Mouse (Mus musculus) forebrain, embryonic 13.5 days (tissue): ENCODE data around the gene Tmx1. TPM values are rescaled to one million over a fixed set of nuclear protein-coding genes. Genes with fewer than 3 reads are reported as not detected.

Experiments
- ATAC-seq: fragments of 200-750 bp; cut with Nextera tagmentation; 2 replicates; pipeline ENCODE4 v1.8.0; 2017
- H3K27ac ChIP-seq: fragments of 300-500 bp; sonication (generic); 2 replicates; pipeline ENCODE4 v1.5.1; 2015; ENCODE audit warnings: inconsistent platforms, mild to moderate bottlenecking, moderate library complexity
- H3K27me3 ChIP-seq: fragments of 300-500 bp; sonication (generic); 2 replicates; pipeline ENCODE4 v1.6.1; 2015; ENCODE audit warnings: mild to moderate bottlenecking, inconsistent platforms
- H3K36me3 ChIP-seq: fragments of 300-500 bp; sonication (generic); 2 replicates; pipeline ENCODE4 v1.6.1; 2015; ENCODE audit warnings: mild to moderate bottlenecking, inconsistent platforms; ENCODE audit not compliant: poor library complexity, severe bottlenecking
- H3K4me1 ChIP-seq: fragments of 300-500 bp; sonication (generic); 2 replicates; pipeline ENCODE4 v1.6.1; 2015; ENCODE audit warnings: inconsistent platforms
- H3K4me2 ChIP-seq: fragments of 300-500 bp; sonication (generic); 2 replicates; pipeline ENCODE4 v1.6.1; 2015; ENCODE audit warnings: inconsistent platforms, mild to moderate bottlenecking, moderate library complexity
- H3K4me3 ChIP-seq: fragments of 300-500 bp; sonication (generic); 2 replicates; pipeline ENCODE4 v1.5.1; 2015; ENCODE audit warnings: mild to moderate bottlenecking, inconsistent platforms
- H3K9ac ChIP-seq: fragments of 300-500 bp; sonication (generic); 2 replicates; pipeline ENCODE4 v1.6.1; 2015; ENCODE audit warnings: mild to moderate bottlenecking, inconsistent platforms
- H3K9me3 ChIP-seq: fragments of 300-500 bp; sonication (generic); replicated peaks from 2 replicates; pipeline ENCODE4 v1.6.1; 2016; ENCODE audit warnings: inconsistent platforms
- WGBS: fragments of 180-500 bp; shearing (Covaris S2); methylation state at CpG from one replicate; pipeline ENCODE4 v1.1.7; 2015; 5-methylcytosine and 5-hydroxymethylcytosine counted together
- polyA plus RNA-seq: library from polyadenylated mRNA; unstranded; fragments of >200 nt; fragmentation: Nextera tagmentation; extraction: Ambion mirVana; gene quantifications from 2 replicates; pipeline ENCODE4 v1.2.1, GENCODE M21; 2015

Tmx1 gene
- polyA plus RNA-seq, 1 experiment from 2014 or later = 133 TPM

DNA sequence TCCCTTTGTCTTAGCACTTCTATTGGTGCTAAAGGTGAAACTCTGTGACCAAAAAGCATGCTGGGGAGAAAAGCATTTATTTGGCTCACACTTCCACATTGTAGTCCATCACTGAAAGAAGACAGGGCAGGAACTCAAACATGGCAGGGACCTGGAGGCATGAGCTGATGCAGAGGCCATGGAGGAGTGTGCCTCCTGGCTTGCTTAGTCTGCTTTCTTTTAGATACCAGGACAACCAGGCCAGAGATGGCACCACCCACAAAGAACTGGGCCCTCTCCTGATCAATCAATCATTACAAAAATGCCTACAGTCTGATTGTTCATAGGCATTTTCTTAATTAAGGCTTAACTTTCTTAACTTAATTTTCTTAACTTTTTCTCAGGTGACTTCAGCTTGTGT, 2.9 kb upstream of the Tmx1 start:
- Histone ChIP-seq H3K27me3 (no peaks in the 10 kb centered on the region), H3K9me3 (no peaks in the 10 kb centered on the region), H3K4me2 (no peak overlapping the region), H3K4me3 (no peak overlapping the region), H3K4me1 (peaks cover 19% of the 10 kb centered on the region), H3K36me3 (no peaks in the 10 kb centered on the region), H3K9ac (no peak overlapping the region), H3K27ac (no peak overlapping the region)
- no peak for ATAC-seq

DNA sequence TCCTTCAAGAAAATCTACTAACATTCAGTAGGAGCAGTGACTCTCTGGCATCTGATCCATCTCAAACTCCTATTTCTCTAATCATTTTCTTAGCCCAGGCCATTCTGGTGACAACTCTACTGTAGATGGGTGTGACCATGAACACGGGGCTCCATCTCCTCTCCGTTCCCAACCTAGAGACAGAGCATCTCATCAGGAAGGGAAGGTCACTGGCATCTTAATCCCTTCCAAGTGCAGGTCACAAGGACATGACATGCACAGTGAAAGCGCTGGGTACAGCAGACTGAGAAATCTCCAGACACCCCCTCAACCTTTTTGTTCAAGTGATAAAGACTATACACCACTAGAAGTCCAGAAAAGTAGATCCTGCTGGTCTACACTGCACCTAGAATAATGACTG, 1.4 kb upstream of the Tmx1 start:
- H3K4me2 ChIP-seq = no peak overlapping the region
- H3K36me3 ChIP-seq = no peaks in the 10 kb centered on the region
- WGBS = 93% methylated on average over 3 of the region's 3 CpGs
- H3K27me3 ChIP-seq = no peaks in the 10 kb centered on the region
- H3K9ac ChIP-seq = no peak overlapping the region
- no peak for ATAC-seq
- peaks cover 23% of the 10 kb centered on the region for H3K4me1 ChIP-seq
- H3K27ac ChIP-seq = no peak overlapping the region
- no peak overlapping the region for H3K4me3 ChIP-seq
- H3K9me3 ChIP-seq = no peaks in the 10 kb centered on the region

DNA sequence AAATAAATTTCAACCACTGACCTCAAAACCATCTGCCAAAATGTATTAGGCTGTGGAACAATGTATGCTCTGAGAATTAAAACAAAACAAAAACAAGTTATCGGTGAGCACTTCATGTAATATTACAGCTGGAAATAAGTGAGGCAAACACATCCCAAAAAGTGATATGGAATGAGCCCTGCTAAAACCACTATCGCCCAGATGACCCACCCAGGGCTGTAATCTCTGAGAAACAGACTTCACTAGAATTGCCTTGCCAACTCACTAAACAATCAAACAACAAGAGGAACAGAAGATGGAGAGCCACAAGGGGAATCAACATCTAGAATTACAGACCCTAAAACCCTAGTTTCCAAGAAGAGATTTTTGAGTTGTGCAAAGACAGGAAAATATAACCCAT, 752 bp upstream of the Tmx1 start:
- Histone ChIP-seq H3K9ac (peak overlapping the region; percentile 65; the same call in 1 of the 2 replicates), H3K27me3 (no peaks in the 10 kb centered on the region), H3K4me2 (peak overlapping the region; percentile 59), H3K36me3 (peaks cover 4% of the 10 kb centered on the region), H3K4me3 (peak overlapping the region; percentile 77), H3K4me1 (peaks cover 23% of the 10 kb centered on the region), H3K27ac (no peak overlapping the region), H3K9me3 (no peaks in the 10 kb centered on the region)
- WGBS = 91% methylated on average over 2 of the region's 2 CpGs
- ATAC-seq = no peak

DNA sequence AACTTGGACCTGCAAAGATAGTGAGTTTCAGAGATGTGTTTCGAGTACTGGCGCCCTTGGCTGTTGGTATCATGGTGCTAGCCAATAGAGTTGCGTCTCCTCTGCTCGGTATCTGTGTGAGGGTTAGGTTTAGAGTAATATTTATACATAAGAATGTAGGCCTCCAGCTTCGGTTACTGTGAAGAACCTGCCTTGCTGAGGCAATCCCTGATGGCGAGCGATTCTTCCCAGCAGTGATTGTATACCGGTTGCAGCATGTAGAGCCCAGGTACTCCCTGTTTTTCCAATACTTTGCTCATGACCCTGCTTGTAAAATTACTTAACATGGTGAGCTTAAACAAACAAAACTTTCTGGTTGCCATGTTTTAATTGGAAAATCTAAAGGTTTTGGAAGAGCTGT, 2.3 kb downstream of the Tmx1 start:
- Histone ChIP-seq H3K4me1 (peaks cover 23% of the 10 kb centered on the region), H3K9me3 (no peaks in the 10 kb centered on the region), H3K4me3 (no peak overlapping the region), H3K36me3 (peaks cover 30% of the 10 kb centered on the region), H3K9ac (no peak overlapping the region), H3K27ac (no peak overlapping the region), H3K27me3 (no peaks in the 10 kb centered on the region), H3K4me2 (peak overlapping the region; percentile 59)
- no peak for ATAC-seq
- WGBS = 92% methylated on average over 8 of the region's 8 CpGs

DNA sequence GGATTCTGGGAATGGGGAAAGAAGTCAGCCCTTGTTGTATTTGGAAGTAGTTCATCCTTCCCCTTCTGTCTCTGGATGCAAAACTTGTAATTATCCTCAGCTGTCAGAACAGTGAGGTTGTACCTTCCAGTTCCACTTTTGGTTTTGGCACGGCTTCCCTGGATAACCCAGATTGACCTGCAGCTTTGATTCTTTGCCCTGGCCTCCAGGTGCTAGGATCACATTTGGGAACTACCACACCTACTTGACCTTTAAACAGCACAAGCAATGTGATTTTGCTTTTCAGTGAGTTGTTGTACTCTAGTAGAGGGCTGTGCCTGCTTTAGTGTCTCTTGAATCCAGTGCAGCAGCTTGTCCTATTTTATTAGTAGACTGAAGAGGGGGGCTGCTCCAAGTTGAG, 6.7 kb downstream of the Tmx1 start:
- H3K9me3 ChIP-seq = no peaks in the 10 kb centered on the region
- ATAC-seq = no peak
- H3K4me2 ChIP-seq = no peak overlapping the region
- no peak overlapping the region for H3K4me3 ChIP-seq
- no peak overlapping the region for H3K27ac ChIP-seq
- 100% methylated on average over 1 of the region's 1 CpGs for WGBS
- H3K27me3 ChIP-seq = no peaks in the 10 kb centered on the region
- H3K4me1 ChIP-seq = peaks cover 8% of the 10 kb centered on the region
- no peak overlapping the region for H3K9ac ChIP-seq
- peaks cover 62% of the 10 kb centered on the region for H3K36me3 ChIP-seq

DNA sequence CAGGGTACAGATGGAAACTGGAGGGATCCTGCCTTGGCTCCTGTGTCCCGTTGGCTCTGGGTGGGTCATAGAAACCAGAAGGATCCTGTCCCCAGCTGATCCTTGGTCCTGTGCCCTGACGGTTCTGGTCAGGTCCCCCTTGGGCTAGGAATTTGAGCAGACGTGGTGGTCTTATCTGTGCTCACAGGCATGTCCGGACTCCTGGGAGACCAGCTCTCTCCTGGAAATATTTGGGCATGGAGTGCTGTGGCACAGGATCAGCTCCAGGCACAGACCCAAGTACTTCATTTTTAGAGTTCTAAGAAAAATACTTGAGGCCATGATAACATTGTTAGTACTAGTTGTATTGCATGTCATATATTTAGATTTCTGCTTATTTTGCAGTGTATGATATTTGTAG, 11.1 kb downstream of the Tmx1 start:
- ATAC-seq = no peak
- Histone ChIP-seq H3K27ac (no peak overlapping the region), H3K9ac (no peak overlapping the region), H3K36me3 (peaks cover 77% of the 10 kb centered on the region), H3K9me3 (no peaks in the 10 kb centered on the region), H3K4me3 (no peak overlapping the region), H3K4me2 (no peak overlapping the region), H3K27me3 (no peaks in the 10 kb centered on the region), H3K4me1 (no peaks in the 10 kb centered on the region)
- 89% methylated on average over 4 of the region's 4 CpGs for WGBS

DNA sequence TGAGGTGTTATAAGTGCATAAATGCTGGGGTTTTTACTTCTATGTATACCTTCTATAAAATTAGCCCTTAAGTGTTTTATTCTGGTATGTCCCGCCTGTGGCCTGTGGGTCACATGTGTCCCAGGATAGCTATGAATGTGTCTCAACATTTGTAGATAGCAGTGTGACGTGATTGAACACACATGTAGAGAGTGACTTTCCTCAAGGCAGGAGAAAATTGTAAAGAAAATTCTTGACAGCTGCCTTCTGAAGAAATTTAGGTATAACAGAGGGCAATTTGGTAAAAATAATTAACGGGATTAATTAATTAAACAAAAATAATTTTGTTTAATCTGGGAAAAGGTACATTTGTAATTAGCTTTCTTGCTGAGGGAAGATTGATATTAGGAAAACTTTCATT, 22.4 kb downstream of the Tmx1 start:
- Histone ChIP-seq H3K27me3 (no peaks in the 10 kb centered on the region), H3K4me3 (no peak overlapping the region), H3K4me1 (no peaks in the 10 kb centered on the region), H3K9ac (no peak overlapping the region), H3K36me3 (no peaks in the 10 kb centered on the region), H3K9me3 (no peaks in the 10 kb centered on the region), H3K27ac (no peak overlapping the region), H3K4me2 (no peak overlapping the region)
- no peak for ATAC-seq
- WGBS = 77% methylated on average over 3 of the region's 3 CpGs

DNA sequence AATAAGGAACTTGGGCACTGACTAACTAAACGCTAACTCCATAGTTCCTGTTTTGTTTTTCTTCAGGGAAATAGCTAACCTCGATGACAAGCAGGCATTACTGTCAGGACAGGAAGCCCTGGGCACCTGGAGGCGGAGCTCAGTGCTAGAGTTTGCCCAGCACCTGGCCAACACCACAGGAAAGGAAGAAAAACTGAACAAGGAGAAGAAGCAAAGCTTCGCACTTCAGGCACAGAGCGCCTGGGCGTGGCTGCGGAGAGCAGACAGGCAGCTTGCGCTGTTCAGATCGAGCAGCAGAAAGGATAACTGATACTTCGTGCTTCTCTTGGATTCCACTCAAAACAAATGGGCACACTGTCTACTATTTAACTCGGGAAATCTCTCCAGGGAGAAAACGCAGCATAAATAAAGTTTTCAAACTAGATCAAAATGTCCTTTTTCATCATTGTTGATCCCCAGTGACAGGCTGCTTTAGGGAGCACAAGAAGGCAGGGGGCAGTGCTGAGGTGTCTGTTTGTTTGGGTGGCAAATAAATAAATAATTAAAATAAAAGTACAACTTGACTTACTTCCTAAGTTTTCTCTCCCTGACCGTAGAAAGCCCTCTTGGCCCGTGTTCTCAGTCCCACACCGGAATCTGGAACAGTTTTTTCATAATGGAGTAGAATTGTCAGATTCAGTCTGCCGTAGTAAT, 24.1 kb downstream of the Tmx1 start:
- H3K4me2 ChIP-seq = no peak overlapping the region
- H3K36me3 ChIP-seq = no peaks in the 10 kb centered on the region
- H3K4me3 ChIP-seq = no peak overlapping the region
- no peak overlapping the region for H3K9ac ChIP-seq
- WGBS = 81% methylated on average over 16 of the region's 16 CpGs
- ATAC-seq = no peak
- no peaks in the 10 kb centered on the region for H3K4me1 ChIP-seq
- H3K27ac ChIP-seq = no peak overlapping the region
- no peaks in the 10 kb centered on the region for H3K9me3 ChIP-seq
- H3K27me3 ChIP-seq = no peaks in the 10 kb centered on the region

DNA sequence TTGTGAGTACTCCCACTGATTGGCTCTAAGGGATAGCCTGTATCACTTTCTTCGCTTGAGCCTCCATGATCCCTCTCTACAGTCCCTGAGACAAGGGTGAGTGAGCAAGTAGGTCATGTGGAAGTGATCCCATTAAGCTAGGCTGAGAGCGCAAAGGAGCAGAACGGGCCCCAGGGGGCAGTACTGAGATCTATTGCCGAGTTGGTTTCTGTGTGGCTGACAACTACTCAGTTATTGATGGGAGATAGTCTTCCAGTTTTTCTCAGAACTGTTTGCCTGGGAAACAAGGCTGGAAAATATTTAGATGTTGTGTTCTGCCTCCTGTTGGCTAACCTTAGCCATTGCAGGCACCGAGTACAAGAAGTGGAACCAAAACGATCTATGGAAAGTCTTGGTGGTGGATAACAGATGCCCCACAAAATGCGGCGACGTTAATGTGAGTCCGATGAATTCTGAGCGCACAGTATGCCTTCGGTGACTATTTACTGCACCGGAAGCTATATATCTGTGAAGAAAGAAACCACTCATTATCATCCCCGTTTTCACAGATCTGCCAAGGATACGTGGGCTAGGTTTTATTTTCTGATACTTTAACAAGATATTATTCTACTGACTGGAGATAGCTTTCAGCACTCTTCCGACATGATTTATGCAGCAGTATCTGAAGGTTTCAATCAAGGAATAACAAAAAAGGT, 24.8 kb downstream of the Tmx1 start:
- no peak overlapping the region for H3K4me3 ChIP-seq
- peak; percentile 41; the same call in 1 of the 2 replicates for ATAC-seq
- H3K9me3 ChIP-seq = no peaks in the 10 kb centered on the region
- 70% methylated on average over 16 of the region's 16 CpGs for WGBS
- H3K4me1 ChIP-seq = no peaks in the 10 kb centered on the region
- no peak overlapping the region for H3K27ac ChIP-seq
- no peak overlapping the region for H3K9ac ChIP-seq
- no peak overlapping the region for H3K4me2 ChIP-seq
- no peaks in the 10 kb centered on the region for H3K36me3 ChIP-seq
- H3K27me3 ChIP-seq = no peaks in the 10 kb centered on the region

DNA sequence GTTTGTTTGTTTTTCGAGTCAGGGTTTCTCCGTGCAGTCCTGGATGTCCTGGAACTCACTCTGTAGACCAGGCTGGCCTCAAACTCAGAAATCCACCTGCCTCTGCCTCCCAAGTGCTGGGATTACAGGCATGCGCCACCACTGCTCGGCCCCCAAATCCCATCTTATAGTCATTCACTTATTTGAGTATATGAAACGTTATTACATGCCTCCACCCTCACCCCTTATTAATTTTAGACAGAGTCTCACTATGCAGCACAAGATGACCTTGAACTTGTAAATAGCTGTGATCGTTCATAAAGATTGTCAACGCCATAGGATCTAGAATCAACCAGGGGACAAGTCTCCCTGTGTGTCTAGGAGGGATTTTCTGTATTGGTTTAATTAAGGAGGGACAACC, 33.1 kb downstream of the Tmx1 start:
- no peak for ATAC-seq
- Histone ChIP-seq H3K9me3 (no peaks in the 10 kb centered on the region), H3K4me3 (no peak overlapping the region), H3K27me3 (no peaks in the 10 kb centered on the region), H3K4me2 (no peak overlapping the region), H3K9ac (no peak overlapping the region), H3K4me1 (no peaks in the 10 kb centered on the region), H3K27ac (no peak overlapping the region), H3K36me3 (no peaks in the 10 kb centered on the region)
- 91% methylated on average over 7 of the region's 7 CpGs for WGBS

DNA sequence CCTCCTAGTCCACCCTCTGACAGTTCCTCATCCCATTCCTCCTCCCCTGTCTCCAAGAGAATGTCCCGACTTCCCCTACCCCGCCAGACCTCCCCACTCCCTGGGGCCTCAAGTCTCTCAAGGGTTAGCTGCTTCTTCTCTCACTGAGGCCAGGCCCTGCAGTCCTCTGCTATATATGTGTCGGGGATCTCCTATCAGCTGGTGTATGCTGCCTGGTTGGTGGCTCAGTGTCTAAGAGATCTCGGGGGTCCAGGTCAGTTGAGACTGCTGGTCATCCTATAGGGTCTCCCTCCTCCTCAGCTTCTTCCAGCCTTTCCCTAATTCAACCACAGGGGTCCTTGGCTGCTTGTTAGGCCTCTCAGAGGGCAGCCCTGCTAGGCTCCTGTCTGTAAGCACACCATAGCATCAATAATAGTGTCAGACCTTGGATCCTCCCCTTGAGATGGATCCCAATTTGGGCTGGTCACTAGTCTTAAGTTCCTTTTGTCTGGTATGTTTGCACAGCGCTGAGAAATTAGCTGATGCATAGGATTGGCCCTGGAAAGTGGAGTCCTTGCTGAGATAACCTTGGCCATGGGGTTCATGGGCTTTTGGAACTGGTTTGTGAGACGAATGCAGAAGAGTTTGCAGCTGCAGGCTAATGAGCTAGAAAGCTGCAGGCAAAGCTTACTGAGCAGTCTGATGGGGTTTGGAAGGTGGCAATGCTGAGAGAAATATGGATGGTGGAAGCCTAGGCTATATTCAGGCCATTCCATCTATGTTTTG, 34.0 kb downstream of the Tmx1 start:
- Histone ChIP-seq H3K4me3 (no peak overlapping the region), H3K9ac (no peak overlapping the region), H3K27ac (no peak overlapping the region), H3K4me2 (no peak overlapping the region), H3K36me3 (no peaks in the 10 kb centered on the region), H3K27me3 (no peaks in the 10 kb centered on the region), H3K9me3 (no peaks in the 10 kb centered on the region), H3K4me1 (no peaks in the 10 kb centered on the region)
- ATAC-seq = no peak
- WGBS = 79% methylated on average over 6 of the region's 6 CpGs

DNA sequence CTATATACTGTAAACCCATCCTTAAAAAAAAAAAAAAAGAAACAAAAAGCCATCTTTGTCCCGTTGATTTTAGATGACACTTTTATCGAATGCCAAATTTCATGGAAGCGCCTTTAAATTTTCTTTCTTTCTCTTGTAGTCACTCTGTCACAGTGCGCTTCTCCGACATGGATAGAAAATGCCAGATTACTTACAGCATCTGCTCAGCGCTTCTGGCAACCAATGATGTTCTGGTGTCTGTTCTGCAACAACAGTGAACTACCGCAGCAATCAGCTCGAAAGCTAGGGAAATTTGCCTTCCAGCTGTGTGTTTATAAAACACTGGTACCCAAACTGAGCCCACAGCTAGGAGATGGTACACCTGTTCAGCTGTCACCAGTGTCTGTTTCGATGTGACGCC, 39.5 kb downstream of the Tmx1 start:
- Histone ChIP-seq H3K4me1 (no peaks in the 10 kb centered on the region), H3K9me3 (no peaks in the 10 kb centered on the region), H3K4me3 (no peak overlapping the region), H3K36me3 (no peaks in the 10 kb centered on the region), H3K4me2 (no peak overlapping the region), H3K9ac (no peak overlapping the region), H3K27ac (no peak overlapping the region), H3K27me3 (no peaks in the 10 kb centered on the region)
- no peak for ATAC-seq
- WGBS = 93% methylated on average over 10 of the region's 10 CpGs
